Mouse (Mus musculus): Measurements from ENCODE around the gene Zdhhc12. TPM values are rescaled to one million over a fixed set of nuclear protein-coding genes. Genes with fewer than 3 reads are reported as not detected.

Zdhhc12 gene
- polyA plus RNA-seq, 1 experiment from 2014 or later: 29.6 TPM

DNA sequence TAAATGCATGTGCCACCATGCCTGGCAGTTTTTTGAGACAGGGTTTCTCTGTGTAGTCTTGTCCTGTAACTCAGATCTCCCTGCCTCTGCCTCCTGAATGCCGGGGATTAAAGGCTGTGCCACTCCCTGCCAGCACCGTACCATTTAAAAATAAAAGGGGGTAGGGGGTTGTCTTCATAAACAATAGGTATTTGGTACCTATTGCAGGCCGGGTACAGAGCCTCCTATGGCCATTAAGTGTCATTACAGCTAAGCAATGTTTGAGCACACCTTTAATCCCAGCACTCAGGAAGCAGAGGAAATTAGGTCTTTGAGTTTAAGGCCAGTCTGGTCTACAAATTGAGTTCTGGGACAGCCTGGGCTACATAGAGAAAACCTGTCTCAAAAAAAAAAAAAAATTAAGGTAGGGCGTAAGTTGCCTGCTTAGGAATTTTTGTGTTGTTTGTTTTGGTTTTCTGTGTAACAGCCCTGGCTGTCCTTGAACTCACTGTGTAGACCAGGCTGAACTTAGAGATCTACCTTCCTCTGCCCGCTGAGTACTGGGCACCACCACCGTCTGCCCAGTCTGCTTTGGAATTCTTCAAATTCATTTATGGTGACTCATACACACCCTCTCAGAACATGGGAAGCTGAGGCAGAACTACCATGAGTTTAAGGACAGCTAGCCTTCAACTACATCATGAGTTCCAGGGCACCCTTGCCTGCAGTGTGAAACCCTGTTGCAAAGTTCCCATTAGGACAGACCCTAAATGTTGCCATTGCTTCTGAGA lies 41.3 kb downstream of the Zdhhc12 start:
- no peaks in the 10 kb centered on the region for H3K27me3 ChIP-seq
- ChIA-PET POLR2A (interaction anchor here (0.6 kb wide), 1 partner anchor 13 kb away, joined by 5 read pairs; no protein-coding TSS in a partner anchor), CTCF (no interaction called here)
- TF ChIP-seq CTCF (IDR thresholded peaks at IDR 0.05): peak; percentile 51
- in situ Hi-C loops (cut with MboI; ENCODE audit: low pct_unique_long_range_greater_than_20kb): no loop called here
- DNase-seq (ENCODE audit: low read depth, low spot score) (no peak), ATAC-seq (no peak)

DNA sequence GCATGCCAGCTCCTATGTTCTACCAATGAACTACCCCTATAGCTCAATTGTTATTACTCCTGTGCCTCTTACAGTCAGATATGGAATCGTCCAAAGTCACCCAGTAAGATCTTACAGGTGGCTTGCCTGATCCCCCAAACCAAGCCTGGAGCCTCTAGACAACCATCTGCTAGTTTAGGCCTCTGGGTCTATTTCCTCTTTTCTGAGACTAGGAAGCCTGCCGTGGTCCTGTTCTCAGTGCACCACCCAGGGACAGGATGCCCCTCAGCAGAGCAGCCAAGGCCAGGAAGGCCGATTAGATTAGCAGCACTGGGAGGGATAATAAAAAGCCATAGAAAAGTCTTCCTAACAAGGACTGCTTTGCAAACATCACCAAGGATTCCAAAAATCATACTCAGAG lies 43.6 kb downstream of the Zdhhc12 start:
- ATAC-seq: no peak
- no peaks in the 10 kb centered on the region for H3K27me3 ChIP-seq
- ChIA-PET POLR2A (no interaction called here), CTCF (interaction anchor here (1.2 kb wide), 1 partner anchor 13 kb away, joined by 3 read pairs; no protein-coding TSS in a partner anchor)
- DNase-seq (ENCODE audit: low read depth, low spot score): no peak
- TF ChIP-seq CTCF (IDR thresholded peaks at IDR 0.05): no peak
- in situ Hi-C loops (cut with MboI; ENCODE audit: low pct_unique_long_range_greater_than_20kb): loop anchor here (5.0 kb wide), 1 partner anchor 47 kb away; no protein-coding TSS in a partner anchor

DNA sequence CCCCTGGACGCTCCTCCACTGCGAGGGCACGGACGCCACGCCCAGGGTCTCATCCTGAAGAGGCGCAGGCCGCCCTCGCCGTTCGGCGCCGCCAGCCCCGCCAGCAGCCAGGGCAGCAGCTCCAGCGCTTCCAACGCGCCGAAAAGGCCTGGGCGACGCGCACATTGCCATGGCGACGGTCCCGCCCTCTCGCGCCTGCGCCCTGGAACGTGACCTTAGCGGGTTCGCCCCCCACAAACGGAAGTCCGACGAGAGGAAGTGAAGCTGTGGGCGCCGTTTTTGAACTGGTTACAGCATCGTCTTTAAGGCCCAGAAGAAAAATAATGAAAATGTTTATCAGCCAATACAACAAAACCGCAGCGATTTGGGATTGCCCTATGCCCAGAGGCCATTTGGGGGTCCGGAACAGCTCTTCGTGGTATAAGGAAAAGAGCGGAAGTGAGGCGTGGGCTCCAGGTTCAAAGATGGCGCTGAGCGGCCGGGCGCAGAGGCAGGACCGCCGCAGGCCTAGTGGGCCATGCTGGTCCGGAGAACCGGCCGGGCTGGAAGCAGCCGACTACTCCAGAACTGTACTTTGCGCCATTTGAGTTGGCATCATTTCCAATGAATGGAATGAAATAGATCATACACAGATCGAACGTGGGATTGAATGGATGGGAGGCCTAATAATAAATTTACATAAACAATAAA lies 44.6 kb downstream of the Zdhhc12 start, which contains the start of gene Wdr34:
Wdr34 (minus strand) TSS at position 183 of the 690 bp plus-strand sequence.
- ChIA-PET CTCF (interaction anchor here (1.2 kb wide), 1 partner anchor 14 kb away, joined by 3 read pairs; no protein-coding TSS in a partner anchor), POLR2A (no interaction called here)
- DNase-seq (ENCODE audit: low read depth, low spot score): peak; percentile 83
- TF ChIP-seq CTCF (IDR thresholded peaks at IDR 0.05): no peak
- no peaks in the 10 kb centered on the region for H3K27me3 ChIP-seq
- in situ Hi-C loops (cut with MboI; ENCODE audit: low pct_unique_long_range_greater_than_20kb): loop anchor here (5.0 kb wide), 1 partner anchor 48 kb away; no protein-coding TSS in a partner anchor
- ATAC-seq: peak; percentile 69

DNA sequence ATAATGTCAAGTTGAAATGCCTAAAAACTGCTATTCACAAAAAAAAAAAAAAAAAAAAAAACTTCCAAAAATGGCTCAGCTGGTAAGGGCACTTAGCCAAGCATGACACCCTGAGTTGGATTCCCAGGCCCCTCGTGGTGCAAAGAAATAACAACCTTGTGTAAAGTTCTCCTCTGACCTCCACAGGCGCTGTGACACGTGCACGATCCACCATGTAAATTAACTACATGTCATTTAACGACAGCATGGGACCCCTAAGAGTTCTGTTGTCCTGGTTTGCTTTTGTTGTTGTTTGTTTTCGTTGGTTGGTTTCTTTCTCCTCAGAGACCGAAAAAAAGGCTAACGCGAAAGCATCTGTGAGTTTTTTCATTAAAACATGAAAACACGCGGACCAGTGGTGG lies 45.3 kb downstream of the Zdhhc12 start:
- ATAC-seq (no peak), DNase-seq (ENCODE audit: low read depth, low spot score) (no peak)
- no peaks in the 10 kb centered on the region for H3K27me3 ChIP-seq
- CTCF ChIA-PET: no interaction called here
- in situ Hi-C loops (cut with MboI; ENCODE audit: low pct_unique_long_range_greater_than_20kb): loop anchor here (5.0 kb wide), 1 partner anchor 49 kb away; no protein-coding TSS in a partner anchor
- POLR2A ChIA-PET: no interaction called here
- no peak for TF ChIP-seq CTCF (IDR thresholded peaks at IDR 0.05)

DNA sequence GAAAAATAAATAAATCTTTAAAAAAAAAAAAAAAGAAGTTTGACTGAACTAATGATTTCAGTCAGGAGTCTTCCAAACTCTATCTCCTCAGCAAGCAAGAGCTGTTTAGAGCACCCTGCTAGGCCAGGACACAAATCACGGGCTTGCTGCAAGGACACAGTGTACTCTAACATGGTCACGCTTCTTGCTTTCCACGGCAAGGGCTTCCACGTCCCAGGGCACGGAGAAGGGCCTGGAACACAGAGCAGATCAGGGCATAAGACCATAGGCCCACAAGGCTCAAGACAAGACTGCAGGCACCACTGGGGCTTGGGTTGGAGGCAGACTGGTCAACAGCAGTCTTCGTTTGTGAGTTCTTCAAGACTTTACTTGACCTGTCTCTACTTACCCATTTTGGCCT lies 46.3 kb downstream of the Zdhhc12 start:
- no peak for ATAC-seq
- DNase-seq (ENCODE audit: low read depth, low spot score): no peak
- no peak for TF ChIP-seq CTCF (IDR thresholded peaks at IDR 0.05)
- in situ Hi-C loops (cut with MboI; ENCODE audit: low pct_unique_long_range_greater_than_20kb): loop anchor here (5.0 kb wide), 1 partner anchor 50 kb away; no protein-coding TSS in a partner anchor
- CTCF ChIA-PET: no interaction called here
- POLR2A ChIA-PET: interaction anchor here (0.6 kb wide), 1 partner anchor 96 kb away, joined by 6 read pairs; no protein-coding TSS in a partner anchor
- H3K27me3 ChIP-seq: no peaks in the 10 kb centered on the region

DNA sequence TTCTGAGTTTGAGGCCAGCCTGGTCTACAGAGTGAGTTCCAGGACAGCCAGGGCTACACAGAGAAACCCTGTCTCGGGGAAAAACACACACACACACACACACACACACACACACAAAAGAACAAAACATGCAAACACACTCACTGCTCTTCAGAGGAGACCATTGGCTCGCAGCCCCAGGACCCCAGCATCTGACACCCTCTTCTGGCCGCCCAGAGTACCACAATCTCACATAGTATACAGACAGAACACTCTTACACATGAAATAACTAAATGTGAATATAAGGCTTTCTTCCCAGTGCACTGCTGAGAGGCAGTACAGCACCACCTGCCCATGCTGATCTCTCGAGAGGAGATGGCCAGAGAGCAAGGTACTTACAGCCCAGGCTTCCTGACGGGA lies 48.9 kb downstream of the Zdhhc12 start:
- in situ Hi-C loops (cut with MboI; ENCODE audit: low pct_unique_long_range_greater_than_20kb): no loop called here
- POLR2A ChIA-PET: no interaction called here
- no peak for ATAC-seq
- CTCF ChIA-PET: interaction anchor here (1.0 kb wide), 1 partner anchor 11 kb away, joined by 3 read pairs; no protein-coding TSS in a partner anchor
- no peak for DNase-seq (ENCODE audit: low read depth, low spot score)
- H3K27me3 ChIP-seq: no peaks in the 10 kb centered on the region
- no peak for TF ChIP-seq CTCF (IDR thresholded peaks at IDR 0.05)

DNA sequence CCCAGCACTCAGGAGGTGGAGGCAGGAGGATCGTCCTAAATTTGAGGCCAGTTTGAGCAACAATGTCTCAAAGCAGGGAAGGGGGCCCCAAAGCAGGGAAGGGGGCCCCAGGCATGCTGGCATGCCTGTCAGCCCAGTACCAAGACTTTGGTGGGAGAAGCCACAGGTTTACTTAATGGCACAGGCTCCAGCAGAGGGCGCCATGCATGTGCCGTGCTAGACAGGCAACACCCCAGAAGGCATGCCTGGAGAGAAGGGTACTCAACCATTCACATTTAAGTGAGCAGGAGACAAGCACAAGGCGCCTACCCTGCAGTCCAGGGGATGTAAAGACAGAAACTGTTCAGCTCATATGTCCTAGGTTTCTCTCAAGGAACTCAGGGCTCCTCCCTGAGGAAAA lies 51.0 kb downstream of the Zdhhc12 start:
- TF ChIP-seq CTCF (IDR thresholded peaks at IDR 0.05): no peak
- DNase-seq (ENCODE audit: low read depth, low spot score) (no peak), ATAC-seq (no peak)
- in situ Hi-C loops (cut with MboI; ENCODE audit: low pct_unique_long_range_greater_than_20kb): no loop called here
- ChIA-PET CTCF (interaction anchor here (1.5 to 1.8 kb wide), 3 partner anchors 10 to 26 kb away, joined by 3 to 4 read pairs (median 4); no protein-coding TSS in a partner anchor), POLR2A (interaction anchor here (0.6 to 1.6 kb wide), 2 partner anchors 10 to 52 kb away, joined by 3 to 4 read pairs; partner anchors contain the start of gene Zdhhc12)
- no peaks in the 10 kb centered on the region for H3K27me3 ChIP-seq

Other genes with a start within 250 kb of the Zdhhc12 start
- gene Cercam, start 224.5 kb downstream of the Zdhhc12 start, polyA plus RNA-seq (2021): 12.0 TPM
- gene Odf2, start 204.4 kb downstream of the Zdhhc12 start, polyA plus RNA-seq (2021): 59.7 TPM
- gene Gle1, start 158.2 kb downstream of the Zdhhc12 start, polyA plus RNA-seq (2021): 30.3 TPM
- 597 TPM for gene Sptan1, start 128.1 kb downstream of the Zdhhc12 start, polyA plus RNA-seq (2021)
- 63.5 TPM for gene Wdr34, start 44.8 kb downstream of the Zdhhc12 start, polyA plus RNA-seq (2021)
- gene Set, start 36.3 kb downstream of the Zdhhc12 start, polyA plus RNA-seq (2021): 288 TPM
- gene Pkn3, start 16.0 kb downstream of the Zdhhc12 start, polyA plus RNA-seq (2021): 8.2 TPM
- gene Zer1, start 30.9 kb upstream of the Zdhhc12 start, polyA plus RNA-seq (2021): 26.5 TPM
- 37.9 TPM for gene Tbc1d13, start 40.1 kb upstream of the Zdhhc12 start, polyA plus RNA-seq (2021)
- 19.2 TPM for gene Endog, start 77.8 kb upstream of the Zdhhc12 start, polyA plus RNA-seq (2021)
- 31.6 TPM for gene Spout1, start 84.8 kb upstream of the Zdhhc12 start, polyA plus RNA-seq (2021)
- 14.8 TPM for gene Kyat1, start 112.2 kb upstream of the Zdhhc12 start, polyA plus RNA-seq (2021)
- gene Lrrc8a, start 144.1 kb upstream of the Zdhhc12 start, polyA plus RNA-seq (2021): 19.3 TPM
- 2.1 TPM for gene Gm28035, start 146.9 kb upstream of the Zdhhc12 start, polyA plus RNA-seq (2021)
- 22.4 TPM for gene Phyhd1, start 172.6 kb upstream of the Zdhhc12 start, polyA plus RNA-seq (2021)
- not detected for gene Gm28038, start 187.4 kb upstream of the Zdhhc12 start, polyA plus RNA-seq (2021)
- gene Dolk, start 192.7 kb upstream of the Zdhhc12 start, polyA plus RNA-seq (2021): 24.0 TPM
- 36.7 TPM for gene Nup188, start 192.7 kb upstream of the Zdhhc12 start, polyA plus RNA-seq (2021)